Mouse (Mus musculus): ENCODE results near the gene Cdca4.

GRCm38 (mm10) chr12:112860765-112861164 lies 31.5 kb upstream of the Cdca4 start:
- TF ChIP-seq TAL1 (IDR thresholded peaks at IDR 0.05; ENCODE audit: low read length) (no peak), GATA1 (IDR thresholded peaks at IDR 0.05; ENCODE audit: low read length) (no peak)
